Mouse (Mus musculus) ES-E14 (cell line): Measurements from ENCODE around the gene Rplp2.

Experiments
- HCFC1 ChIP-seq: IDR thresholded peaks from 2 replicates; pipeline ENCODE4 v1.6.1; 2012; ENCODE audit warnings: low read length, inconsistent platforms, borderline replicate concordance; ENCODE audit not compliant: insufficient read depth
- ZC3H11A ChIP-seq: IDR thresholded peaks from 2 replicates; pipeline ENCODE4 v1.6.1; 2012; ENCODE audit warnings: low read depth, mild to moderate bottlenecking, inconsistent platforms, low read length, borderline replicate concordance
- ZNF384 ChIP-seq: IDR thresholded peaks from 2 replicates; pipeline ENCODE4 v1.6.1; 2012; ENCODE audit warnings: low read depth, low read length, inconsistent platforms

GRCm38 (mm10) chr7:141434464-141434863 lies 12.7 kb upstream of the Rplp2 start:
- TF ChIP-seq ZC3H11A (no peak), HCFC1 (no peak), ZNF384 (no peak)
